Mouse (Mus musculus): ENCODE measurements around the gene Sept9.

The Sept9 gene

DNA sequence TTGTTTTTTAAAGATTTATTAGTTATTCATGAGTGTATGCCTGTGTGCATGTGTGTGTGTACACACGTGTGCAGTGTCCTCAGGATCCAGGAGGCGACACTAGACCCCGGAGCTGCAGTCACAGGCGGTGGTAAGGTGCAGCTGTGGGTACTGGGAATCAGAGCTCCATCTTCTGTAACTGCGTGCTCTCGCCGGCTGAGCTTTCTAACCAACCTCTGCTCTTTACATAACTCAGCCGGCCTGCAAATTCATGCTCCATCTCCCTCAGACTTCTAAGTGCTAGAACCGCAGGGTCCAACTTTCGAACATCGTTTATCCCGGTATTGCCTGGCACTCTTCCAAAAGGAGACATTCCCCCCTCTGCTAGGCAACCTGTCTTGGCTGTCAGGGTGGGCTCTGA, 24.0 kb upstream of the Sept9 start:
- DNase-seq (ENCODE audit: low spot score in 2 of 2) = no peak

DNA sequence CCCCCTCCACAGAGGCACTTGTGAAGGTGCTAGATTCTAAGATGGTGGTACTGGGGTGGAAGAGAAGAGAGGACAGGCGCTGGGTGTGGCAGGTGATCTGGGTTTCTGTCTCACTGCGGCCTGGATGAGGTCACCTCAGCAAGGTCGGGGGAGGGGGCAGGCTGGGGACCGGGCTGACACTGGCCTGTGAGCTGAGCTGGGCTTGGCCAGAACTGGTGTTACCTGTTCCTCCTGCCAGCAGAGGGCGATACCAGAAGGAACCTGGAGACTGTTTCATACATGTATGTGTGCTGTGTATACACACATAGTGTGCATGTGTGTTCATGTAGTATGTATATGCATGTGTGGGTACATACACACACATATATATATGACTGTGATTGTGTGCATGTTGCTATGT, 23.2 kb upstream of the Sept9 start:
- no peak for DNase-seq (ENCODE audit: low spot score in 2 of 2)

DNA sequence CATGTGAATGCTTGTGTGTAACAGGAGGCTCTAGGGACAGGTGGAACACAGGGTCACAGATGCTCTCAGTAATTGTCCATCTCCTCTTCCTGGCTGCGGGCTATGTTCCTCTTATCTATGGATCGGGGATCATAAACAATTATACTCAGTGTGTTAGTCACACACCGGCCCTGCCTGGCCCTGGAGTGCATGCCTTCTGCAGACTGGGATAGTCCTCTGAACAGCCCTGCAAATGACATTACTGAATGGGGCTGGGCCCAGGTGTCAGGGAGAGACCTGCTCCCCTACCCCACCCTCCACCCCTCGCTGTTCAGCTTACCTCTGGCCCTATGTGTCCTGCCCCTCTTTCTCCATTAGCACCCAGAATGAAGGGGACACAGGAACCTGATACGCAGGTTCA, 22.6 kb upstream of the Sept9 start:
- DNase-seq (ENCODE audit: low spot score in 2 of 2) = no peak

DNA sequence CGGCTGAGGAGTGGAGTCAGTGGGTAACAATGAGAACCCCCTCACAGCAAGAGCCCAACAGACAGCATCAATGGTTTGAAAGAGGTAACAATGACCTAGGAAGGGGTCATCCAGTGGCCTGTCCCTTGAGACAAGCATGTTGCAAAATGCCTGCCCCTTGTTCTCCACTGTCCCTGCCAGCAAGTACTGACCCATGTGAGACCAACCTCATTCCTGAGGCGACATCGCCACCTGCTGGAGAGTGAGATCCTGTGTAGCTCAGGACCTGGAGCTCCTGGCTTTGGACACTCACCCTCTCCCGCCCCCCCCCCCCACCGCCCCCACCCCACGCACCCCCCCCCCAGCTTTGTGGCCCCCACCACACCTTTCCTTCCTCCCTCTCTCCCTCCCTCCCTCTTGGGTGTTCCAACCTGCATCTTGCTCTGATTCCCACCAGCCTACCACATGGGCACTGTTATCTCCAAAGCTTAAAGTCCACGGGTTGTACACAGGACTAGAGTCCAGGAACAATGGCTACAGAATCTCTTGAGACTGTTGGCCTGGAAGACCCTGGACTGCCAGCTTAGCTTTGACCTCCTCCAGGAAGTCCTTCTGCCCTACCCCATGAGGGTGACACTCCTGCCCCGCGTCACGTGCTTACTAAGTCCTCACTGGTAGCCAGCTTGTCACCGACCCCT, 22.0 kb upstream of the Sept9 start:
- DNase-seq (ENCODE audit: low spot score in 2 of 2) = peak; percentile 81 to 90

DNA sequence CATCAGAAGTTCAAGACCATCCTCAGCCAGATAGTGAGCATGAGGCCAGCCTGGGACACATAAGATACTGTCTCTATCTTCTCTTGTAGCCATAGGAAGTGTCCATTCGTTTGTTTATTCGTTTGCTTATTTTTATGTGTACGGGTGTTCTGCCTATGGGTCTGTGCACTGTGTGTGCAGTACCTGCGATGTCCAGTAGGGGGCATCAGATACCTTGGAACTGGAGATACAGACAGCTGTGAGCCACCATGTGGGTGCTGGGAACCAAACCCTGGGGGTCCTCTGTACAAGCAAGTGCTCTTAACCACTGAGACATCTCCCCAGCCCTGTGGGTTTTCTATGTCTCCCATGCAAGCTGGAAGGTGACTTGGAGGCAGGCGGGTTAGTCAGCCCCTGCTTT, 19.6 kb upstream of the Sept9 start:
- DNase-seq (ENCODE audit: low spot score in 2 of 2) = no peak

DNA sequence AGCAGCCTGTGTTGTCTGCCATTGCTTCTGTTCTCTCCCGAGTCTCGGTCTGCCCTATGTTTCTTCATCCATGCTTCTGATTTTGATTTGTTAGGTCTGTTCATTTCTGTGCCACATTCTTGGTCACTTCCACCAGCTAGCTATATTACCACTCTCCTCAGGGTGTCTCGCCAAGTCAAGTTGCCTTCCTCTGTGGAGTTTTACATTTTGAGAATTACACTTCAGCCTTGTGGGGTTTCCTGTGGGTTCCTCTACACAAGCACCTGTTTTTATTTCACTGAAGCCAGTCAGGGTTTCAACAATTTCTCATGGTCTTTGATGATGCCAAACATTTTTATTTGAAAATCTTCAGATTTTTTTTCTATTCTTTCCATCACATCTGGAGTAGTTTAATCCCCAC, 16.7 kb upstream of the Sept9 start:
- DNase-seq (ENCODE audit: low spot score in 2 of 2) = no peak

DNA sequence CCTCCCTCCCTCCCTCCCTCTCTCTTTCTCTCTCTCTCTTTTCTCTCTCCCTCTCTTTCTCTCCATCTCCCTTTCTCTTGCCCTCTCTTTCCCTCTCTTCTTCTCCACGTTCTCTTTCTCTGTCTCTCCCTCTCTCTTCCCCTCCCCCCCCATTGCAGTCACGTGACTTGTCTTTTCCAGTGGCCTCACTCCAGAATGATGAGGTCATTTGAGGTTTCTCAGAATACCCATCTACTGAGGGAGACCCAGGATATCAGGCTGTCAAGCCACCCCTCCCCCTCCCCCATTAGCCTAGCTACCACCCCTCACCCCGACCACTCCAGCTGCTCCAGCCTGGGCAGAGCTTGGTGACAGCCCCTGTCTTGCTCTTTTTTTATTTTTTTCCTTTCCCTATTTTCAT, 16.2 kb upstream of the Sept9 start:
- DNase-seq (ENCODE audit: low spot score in 2 of 2) = no peak

DNA sequence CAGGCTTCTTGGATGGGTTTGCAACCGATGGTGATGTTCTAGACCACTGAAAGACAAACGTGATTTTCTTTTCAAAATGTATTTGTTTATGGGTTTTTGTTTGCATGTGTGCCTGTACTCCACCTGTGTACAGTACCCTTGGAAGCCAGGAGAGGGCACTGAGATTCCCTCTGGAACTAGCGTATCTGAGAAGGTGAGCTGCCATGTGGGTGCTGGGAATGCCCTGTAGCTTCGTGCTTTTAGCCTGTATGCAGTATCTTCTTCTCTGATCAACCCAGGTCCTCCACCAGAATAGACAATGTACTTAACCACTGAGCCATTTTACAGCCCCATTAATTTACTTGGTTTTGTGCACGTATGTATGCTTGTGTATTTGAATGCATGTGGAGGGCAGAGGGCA, 15.6 kb upstream of the Sept9 start:
- DNase-seq (ENCODE audit: low spot score in 2 of 2) = no peak

DNA sequence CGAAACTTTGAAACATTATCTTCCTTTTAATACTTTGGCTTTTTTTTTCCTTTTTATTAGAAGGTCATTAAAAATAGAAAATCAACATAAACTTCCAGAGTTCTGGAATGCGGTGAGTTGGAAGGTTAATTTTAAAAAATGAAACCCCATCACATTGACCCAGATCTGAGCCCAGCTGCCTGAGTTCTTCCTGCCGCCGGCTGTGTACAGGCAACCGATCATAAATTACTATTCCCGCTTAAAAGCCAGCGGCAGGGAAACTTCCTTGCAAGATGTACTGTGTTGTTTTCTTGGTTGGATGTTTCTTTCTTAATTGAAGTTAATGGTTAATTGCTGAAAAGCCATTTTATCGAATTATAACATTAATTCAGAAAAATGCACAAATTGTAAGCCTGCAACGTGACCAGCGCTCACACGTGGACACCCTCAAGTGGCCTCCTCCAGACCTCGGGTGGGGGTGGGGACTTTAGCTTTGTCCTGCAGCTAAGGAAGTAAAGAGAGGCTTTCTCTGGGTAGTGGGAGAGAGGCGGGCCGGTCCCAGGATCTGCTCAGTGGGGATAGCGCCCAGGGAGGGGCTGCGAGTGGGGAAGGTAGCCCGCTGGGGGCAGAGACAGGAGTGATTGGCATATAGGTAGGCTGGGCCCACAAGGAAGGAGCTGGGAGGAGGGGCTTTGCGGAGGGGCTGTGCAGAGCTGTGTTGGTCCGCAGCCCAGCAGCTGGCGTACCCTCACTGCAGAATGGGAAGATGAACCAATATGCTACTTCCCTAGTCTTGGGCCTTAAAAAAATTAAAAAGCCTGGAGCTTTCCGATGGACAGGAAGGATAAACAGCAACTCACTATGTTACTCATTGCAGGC, 14.2 kb upstream of the Sept9 start:
- no peak for DNase-seq (ENCODE audit: low spot score in 2 of 2)

DNA sequence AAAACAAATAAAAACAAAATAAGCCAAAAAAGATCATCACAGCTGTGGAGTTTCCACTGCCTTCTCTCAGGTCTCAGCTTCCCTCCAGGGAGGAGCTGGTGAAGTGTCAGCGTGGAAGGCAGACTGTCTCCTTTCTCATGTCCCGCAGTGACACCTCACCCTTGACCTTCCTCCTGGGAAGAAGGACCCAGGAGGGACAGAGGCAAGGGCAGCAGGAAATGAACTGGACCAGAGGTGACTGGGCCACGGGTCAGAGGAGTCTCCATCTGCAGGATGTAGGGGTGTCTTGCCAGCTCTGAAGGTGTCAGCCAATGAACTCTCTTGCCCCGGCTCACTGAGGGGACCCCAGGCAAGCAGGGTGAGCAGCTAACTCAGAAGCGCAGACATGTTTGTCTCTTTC, 7.9 kb upstream of the Sept9 start:
- no peak for DNase-seq (ENCODE audit: low spot score in 2 of 2)

DNA sequence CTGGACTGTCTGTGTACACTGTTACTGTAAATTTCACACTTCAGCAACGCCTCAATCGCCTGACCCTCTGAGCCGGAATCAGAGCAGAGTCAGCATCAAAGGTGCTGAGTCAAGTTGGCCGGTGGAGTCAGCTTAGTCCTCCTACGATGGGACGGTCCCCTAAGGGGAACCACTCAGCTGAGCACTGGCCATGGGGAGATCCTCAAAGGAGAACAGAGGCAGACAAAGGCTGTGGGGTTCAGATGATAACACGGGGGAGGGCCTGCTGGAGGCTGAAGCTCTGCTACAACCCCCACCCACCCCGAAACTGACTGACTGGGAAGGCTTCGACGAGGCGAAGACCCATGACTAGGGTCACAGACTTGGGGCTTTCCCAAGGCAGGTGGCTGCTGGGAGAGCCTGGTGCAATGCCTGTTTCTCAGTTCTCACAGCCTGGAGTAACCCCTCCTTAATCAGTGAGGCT, 5.0 kb upstream of the Sept9 start:
- DNase-seq (ENCODE audit: low spot score in 2 of 2) = no peak

DNA sequence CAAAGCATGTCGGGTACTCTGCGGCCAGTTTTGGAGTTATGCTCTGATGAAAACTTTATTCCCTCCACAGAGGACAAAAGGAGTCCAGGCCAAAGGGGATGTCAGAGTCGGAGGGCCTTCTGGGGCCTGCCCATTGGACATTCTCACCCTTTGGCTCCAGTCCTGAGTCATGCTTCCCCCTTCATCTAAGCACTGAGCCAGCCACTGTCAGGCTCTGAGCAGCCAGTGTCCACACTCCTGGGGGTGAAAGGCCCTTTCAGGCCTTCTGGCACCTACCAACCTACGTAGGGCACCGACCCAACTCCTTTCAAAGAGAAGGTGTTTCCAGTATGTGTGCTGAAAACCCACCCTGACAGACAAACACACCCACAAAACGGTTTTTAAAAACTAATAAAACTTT, 3.8 kb upstream of the Sept9 start:
- DNase-seq (ENCODE audit: low spot score in 2 of 2) = no peak

DNA sequence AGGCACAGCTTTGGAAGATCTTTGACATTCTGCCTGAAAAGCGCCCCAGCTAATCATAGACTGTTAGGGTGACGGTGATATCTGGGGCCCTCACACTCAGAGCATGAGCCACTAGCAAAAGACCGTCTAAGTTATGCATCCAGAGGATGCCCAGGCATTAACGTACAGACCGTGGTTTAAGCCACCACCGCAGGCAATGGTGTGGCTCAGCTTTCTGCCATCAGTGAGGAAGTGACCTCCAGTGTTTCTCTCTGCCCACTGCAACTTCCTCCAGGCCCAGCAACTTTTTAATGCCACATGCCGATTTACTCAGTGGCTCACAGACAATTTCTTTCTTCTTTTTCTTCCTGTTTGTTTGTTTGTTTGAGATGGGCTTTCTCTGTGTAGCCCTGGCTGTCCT, 2.8 kb upstream of the Sept9 start:
- DNase-seq (ENCODE audit: low spot score in 2 of 2) = no peak

DNA sequence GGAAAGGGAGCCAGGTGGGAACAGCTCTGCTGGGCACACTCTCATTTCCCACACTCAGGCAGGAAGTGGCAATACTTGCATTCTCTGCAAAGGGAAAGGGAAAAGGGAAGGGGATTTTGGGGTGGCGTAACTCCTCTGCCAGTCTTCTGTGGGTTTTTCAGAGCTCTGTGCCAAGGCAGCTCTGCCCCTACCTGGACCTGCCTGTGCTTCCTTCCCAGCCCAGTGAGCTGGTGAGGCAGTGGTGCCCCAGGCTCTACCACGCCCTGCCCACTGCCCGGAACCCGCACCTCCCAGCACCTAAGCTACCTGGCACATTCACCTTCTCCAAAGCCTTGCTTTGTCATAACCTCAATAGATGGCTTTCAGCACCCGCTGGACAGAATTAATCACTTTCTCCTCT, 1.3 kb upstream of the Sept9 start:
- no peak for DNase-seq (ENCODE audit: low spot score in 2 of 2)

DNA sequence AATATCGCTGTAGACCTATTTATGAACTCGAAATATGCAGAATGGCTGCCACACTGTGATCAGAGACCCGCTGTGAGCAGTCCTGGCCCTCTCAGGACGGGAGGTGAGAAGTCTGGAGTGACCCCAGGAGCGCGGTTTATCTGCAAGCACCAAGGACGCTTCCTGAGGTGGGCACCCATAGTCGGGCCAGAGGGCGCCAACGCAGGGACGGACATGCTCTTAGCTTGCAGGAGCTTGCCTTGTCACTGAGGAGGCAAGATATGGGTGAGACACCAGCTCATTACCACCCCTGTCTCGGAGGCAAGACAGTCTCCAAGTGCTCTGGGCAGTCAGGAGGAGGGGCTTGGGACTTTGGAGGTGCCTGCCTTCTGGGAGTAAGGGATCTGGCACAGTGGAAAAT, 2.4 kb downstream of the Sept9 start:
- no peak for DNase-seq (ENCODE audit: low spot score in 2 of 2)

DNA sequence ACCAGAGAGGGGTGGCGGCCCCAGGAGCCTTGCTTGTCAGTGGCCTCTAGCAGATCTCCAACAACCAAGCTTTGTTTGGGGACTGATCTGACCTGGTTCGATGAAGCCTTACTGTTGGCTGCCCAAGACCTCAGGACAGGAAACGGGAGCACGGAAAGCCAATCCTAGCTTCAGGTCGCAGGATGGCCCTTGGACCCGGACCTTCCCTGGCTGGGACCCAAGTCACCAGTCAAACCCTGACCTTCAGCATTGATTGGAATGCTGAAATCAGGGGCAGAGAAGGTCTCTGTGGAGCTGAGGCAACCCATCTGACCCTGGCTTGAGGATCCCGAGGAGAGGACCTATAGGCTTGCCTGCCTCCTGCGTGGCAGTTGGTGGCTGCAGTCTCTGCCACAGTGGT, 5.1 kb downstream of the Sept9 start:
- DNase-seq (ENCODE audit: low spot score in 2 of 2) = no peak

DNA sequence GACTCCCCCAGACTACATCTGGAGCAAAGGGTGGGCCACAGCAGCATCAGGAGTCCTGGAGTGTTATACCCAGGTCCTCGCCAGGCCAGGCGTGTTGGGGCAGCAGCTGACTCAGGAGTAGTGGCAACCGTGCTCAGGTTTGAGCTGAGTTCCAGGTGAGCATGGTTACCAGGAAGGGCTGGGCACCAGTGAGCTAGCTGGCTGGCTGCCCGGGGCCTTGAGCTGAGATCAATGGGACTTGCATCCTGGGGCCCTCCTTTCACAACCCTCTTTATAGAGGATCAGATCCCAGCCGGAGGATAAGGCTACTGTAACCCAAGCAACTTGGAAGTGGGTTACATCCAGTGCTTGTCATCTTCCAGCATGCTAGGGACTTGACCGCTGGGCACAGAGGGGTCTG, 5.6 kb downstream of the Sept9 start:
- no peak for DNase-seq (ENCODE audit: low spot score in 2 of 2)

DNA sequence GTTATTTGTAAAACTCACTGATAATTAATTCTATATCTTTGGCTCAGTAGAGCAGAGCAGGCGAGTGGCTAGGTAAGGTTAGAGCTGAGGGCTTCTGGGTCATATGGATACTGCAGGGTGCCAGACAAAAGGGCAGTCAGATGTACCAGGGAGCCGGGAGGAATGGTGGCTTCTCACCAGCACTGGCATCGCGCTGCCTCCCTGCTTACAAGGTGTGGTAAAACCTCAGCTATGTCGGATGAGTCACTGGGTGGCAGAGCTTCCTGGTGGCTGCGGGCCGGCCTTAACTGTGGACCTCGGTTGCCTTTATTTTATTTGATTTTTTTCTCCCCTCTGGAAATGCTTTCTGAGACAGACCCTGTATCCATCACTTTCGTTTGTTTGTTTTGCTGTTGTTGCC, 6.0 kb downstream of the Sept9 start:
- no peak for DNase-seq (ENCODE audit: low spot score in 2 of 2)

DNA sequence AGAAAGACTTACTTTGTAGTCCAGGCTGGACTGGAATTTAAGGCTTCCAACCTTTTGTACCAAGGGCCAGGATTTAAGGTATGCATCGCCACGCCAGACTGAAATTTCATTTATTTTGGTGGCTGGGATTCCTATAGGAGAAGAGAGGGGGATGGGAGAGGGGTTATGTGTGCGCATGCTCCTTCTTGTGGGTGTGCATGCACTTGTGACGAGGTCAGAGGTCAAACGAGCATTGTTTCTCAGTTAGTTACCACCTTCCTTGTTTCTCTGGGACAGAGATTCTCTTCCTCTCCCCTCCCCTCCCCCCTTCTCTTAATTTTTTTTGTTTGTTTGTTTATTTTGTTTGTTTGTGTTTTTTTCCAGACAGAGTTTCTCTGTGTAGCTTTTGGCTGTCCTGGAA, 8.0 kb downstream of the Sept9 start:
- DNase-seq (ENCODE audit: low spot score in 2 of 2) = no peak

DNA sequence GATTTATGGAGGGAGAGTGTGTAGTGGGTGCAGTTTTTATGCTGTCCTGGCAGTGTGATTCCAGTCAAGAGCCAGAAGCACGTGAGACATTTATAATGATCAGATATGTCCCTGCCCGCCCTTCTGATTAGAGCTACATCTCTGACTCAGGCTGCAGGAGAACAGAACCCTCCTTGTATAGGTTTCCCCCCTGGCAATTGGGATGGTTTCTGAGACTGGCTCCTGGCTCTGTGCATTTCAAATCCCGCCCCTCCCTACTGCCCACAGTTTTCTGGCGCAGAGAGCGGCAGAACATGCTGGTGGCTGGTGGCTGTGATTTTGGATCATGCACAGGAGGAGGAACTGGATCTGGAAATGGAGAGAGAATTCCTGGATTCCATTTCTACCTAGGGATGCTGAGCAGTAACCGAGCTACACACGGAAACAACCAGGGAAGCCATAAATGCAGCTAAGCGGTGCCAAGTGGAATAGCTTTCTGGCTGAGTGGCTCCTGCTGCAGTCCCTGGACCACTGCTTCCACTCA, 8.8 kb downstream of the Sept9 start:
- DNase-seq (ENCODE audit: low spot score in 2 of 2) = no peak

DNA sequence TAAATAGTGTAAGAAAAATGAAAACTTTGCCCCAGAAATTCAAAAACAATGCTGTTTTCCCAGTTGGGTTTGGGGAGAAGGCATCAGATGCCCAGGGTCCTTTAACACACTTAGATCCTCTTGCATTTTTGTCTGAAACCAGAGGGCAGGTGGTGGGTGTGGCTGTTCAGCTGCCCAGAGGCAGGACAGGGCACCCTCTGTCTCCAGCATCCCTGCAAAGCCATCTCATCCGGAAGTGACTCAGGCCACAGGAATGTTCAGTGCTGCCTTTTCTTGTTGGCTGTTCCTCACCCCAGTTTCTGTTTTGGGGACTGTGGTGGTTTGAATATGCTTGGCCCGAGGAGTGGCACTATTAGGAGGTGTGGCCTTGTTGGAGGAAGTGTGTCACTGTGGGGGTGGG, 17.3 kb downstream of the Sept9 start:
- no peak for DNase-seq (ENCODE audit: low spot score in 2 of 2)

DNA sequence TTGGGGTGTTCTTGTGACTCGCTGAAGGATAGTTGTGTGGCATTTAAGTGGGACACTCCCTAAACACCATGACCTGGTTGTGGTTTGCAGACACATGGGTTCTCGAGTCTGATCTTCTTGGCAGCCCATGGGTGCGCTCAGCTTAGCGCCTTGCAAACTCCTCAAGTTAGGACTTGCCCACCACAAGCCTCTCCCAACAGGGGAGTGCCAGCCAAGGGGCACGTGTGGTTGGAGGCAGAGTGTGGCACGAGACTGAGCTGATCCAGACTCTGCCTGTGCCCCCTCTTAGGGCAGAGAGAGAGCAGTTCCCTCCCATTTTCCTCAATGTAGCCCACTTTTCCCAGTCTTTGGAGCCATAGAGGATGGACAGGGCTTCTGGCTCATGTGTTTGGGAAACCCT, 18.6 kb downstream of the Sept9 start:
- no peak for DNase-seq (ENCODE audit: low spot score in 2 of 2)

DNA sequence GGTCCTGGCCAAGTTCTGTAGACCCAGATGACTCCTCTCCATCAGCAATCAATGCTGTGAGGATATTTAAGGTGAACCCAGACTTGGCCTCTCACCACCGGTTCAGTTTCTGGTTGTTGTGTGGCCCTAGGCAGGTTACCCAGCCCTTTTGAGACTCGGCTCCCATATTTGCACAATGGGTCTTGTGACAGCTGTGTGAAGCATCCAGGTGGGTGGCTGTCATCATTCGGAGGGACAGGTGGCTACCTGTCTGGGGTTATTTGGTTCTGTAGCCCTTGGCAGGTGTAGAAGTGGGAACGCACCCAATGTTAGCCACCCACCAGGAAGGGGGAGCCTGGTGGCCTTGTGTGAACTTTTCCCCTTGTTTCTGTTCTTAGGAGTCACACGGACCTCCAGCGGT, 19.0 kb downstream of the Sept9 start:
- no peak for DNase-seq (ENCODE audit: low spot score in 2 of 2)

Measured in heart, adult 9 months (tissue).